Mouse (Mus musculus) midbrain, embryonic 15.5 days (tissue): Measurements from ENCODE around the gene Prr13. TPM values are rescaled to one million over a fixed set of nuclear protein-coding genes. Genes with fewer than 3 reads are reported as not detected.

Experiments used
- ATAC-seq: fragments of 200-750 bp; cut with Nextera tagmentation; replicated peaks from 2 replicates; pipeline ENCODE4 v1.8.0; 2017; ENCODE audit warnings: moderate TSS enrichment
- H3K27ac ChIP-seq: fragments of 300-500 bp; sonication (generic); 2 replicates; pipeline ENCODE4 v1.5.1; 2015; ENCODE audit warnings: mild to moderate bottlenecking, inconsistent platforms
- H3K27me3 ChIP-seq: fragments of 300-500 bp; sonication (generic); replicated peaks from 2 replicates; pipeline ENCODE4 v1.6.1; 2015; ENCODE audit warnings: inconsistent platforms
- H3K36me3 ChIP-seq: fragments of 300-500 bp; sonication (generic); replicated peaks from 2 replicates; pipeline ENCODE4 v1.6.1; 2015; ENCODE audit warnings: inconsistent platforms
- H3K4me1 ChIP-seq: fragments of 300-500 bp; sonication (generic); 2 replicates; pipeline ENCODE4 v1.6.1; 2015; ENCODE audit warnings: inconsistent platforms
- H3K4me2 ChIP-seq: fragments of 300-500 bp; sonication (generic); 2 replicates; pipeline ENCODE4 v1.6.1; 2015; ENCODE audit warnings: inconsistent platforms, mild to moderate bottlenecking, moderate library complexity
- H3K4me3 ChIP-seq: fragments of 300-500 bp; sonication (generic); 2 replicates; pipeline ENCODE4 v1.5.1; 2015; ENCODE audit warnings: mild to moderate bottlenecking, inconsistent platforms
- H3K9ac ChIP-seq: fragments of 300-500 bp; sonication (generic); 2 replicates; pipeline ENCODE4 v1.6.1; 2015; ENCODE audit warnings: mild to moderate bottlenecking, inconsistent platforms
- H3K9me3 ChIP-seq: fragments of 300-500 bp; sonication (generic); 2 replicates; pipeline ENCODE4 v1.6.1; 2016; ENCODE audit warnings: inconsistent platforms
- WGBS: fragments of 180-500 bp; shearing (Covaris S2); methylation state at CpG from one replicate; pipeline ENCODE4 v1.1.7; 2015; ENCODE audit warnings: mixed read lengths; 5-methylcytosine and 5-hydroxymethylcytosine counted together
- polyA plus RNA-seq: library from polyadenylated mRNA; unstranded; fragments of >200 nt; fragmentation: Nextera tagmentation; extraction: Ambion mirVana; gene quantifications from 2 replicates; pipeline ENCODE4 v1.2.1, GENCODE M21; 2015

Gene Prr13
- polyA plus RNA-seq, result 103 and 107 TPM in 2 replicates

- peak; percentile 90 for ATAC-seq
- H3K36me3 ChIP-seq, result peaks cover 7% of the 10 kb centered on the region; the same call in 1 of the 2 replicates
- peak within 1 kb of the TSS; percentile 55 for H3K9ac ChIP-seq
- peak within 1 kb of the TSS; percentile 66 for H3K27ac ChIP-seq
- WGBS, result under 1% methylated on average over 19 of the region's 19 CpGs
- H3K4me2 ChIP-seq, result peak within 1 kb of the TSS; percentile 60
- H3K27me3 ChIP-seq, result no peaks in the 10 kb centered on the region
- H3K4me3 ChIP-seq, result peak within 1 kb of the TSS; percentile 54
- no peaks in the 10 kb centered on the region for H3K9me3 ChIP-seq
- peaks cover 21% of the 10 kb centered on the region for H3K4me1 ChIP-seq
Observed at GRCm38 (mm10) chr15:102458904-102459317, at the start of gene Prr13. Prr13 (plus strand) TSS chr15:102459028.

DNA sequence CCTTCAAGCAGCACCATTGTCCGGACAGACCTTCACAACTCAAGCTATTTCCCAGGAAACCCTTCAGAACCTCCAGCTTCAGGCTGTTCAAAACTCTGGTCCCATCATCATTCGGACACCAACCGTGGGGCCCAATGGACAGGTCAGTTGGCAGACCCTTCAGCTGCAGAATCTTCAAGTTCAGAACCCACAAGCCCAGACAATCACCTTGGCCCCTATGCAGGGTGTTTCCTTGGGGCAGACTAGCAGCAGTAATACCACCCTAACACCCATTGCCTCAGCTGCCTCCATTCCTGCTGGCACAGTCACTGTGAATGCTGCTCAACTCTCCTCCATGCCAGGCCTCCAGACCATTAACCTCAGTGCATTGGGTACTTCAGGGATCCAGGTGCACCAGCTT lies 49.5 kb upstream of the Prr13 start:
- Histone ChIP-seq H3K27me3 (no peaks in the 10 kb centered on the region), H3K4me2 (peak overlapping the region; percentile 11; the same call in 1 of the 2 replicates), H3K36me3 (peaks cover 32% of the 10 kb centered on the region), H3K9ac (no peak overlapping the region; the same call in 1 of the 2 replicates), H3K9me3 (no peaks in the 10 kb centered on the region), H3K4me1 (peaks cover 60% of the 10 kb centered on the region), H3K4me3 (no peak overlapping the region), H3K27ac (no peak overlapping the region)
- no peak for ATAC-seq
- WGBS, result 88% methylated on average over 3 of the region's 3 CpGs

- WGBS, result 100% methylated on average over 1 of the region's 1 CpGs
- no peak for ATAC-seq
- no peaks in the 10 kb centered on the region for H3K27me3 ChIP-seq
- no peaks in the 10 kb centered on the region for H3K9me3 ChIP-seq
- no peak overlapping the region for H3K27ac ChIP-seq
- no peak overlapping the region for H3K9ac ChIP-seq
- no peak overlapping the region for H3K4me3 ChIP-seq
- H3K4me1 ChIP-seq, result peaks cover 57% of the 10 kb centered on the region
- H3K36me3 ChIP-seq, result peaks cover 32% of the 10 kb centered on the region
- peak overlapping the region; percentile 21; the same call in 1 of the 2 replicates for H3K4me2 ChIP-seq
Observed at GRCm38 (mm10) chr15:102411077-102411476, 47.8 kb upstream of the Prr13 start.

DNA sequence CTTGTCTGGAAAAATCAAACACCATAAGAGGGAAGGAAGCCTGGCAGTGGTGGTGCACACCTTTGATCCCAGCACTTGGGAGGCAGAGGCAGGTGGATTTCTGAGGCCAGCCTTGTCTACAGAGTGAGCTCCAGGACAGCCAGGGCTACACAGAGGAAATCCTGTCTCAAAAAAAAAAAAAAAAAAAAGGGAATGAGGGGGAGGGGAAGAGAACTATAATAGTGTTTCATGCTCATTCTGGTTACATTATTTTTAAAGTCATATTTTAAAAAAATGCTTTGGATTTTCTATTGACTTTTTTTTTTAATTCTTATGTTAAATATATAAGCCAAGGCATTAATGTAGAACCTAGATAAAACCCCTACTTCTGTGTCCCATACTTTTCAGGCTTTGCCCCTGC lies 45.1 kb upstream of the Prr13 start:
- no peaks in the 10 kb centered on the region for H3K9me3 ChIP-seq
- H3K4me2 ChIP-seq, result no peak overlapping the region
- no peak overlapping the region for H3K9ac ChIP-seq
- H3K27ac ChIP-seq, result no peak overlapping the region
- peaks cover 38% of the 10 kb centered on the region for H3K4me1 ChIP-seq
- no peak for ATAC-seq
- peaks cover 25% of the 10 kb centered on the region for H3K36me3 ChIP-seq
- no peaks in the 10 kb centered on the region for H3K27me3 ChIP-seq
- H3K4me3 ChIP-seq, result no peak overlapping the region

DNA sequence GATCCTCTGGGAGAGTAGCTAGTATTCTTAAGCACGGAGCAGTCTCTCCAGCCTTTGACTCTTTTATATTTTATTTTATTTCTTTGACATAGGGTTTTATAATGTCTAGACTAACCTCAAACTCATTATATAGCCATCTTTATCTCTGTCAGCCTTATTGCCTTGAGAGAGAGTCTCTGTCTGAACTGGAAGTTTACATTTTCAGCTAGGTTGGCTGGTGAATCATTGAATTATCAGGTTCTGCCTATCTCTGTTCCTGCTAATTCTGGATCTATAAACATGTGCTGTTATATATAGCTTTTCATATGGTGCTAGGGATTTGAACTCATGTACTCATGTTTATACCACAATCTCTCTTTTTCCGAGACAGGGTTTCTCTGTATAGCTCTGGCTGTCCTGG lies 41.3 kb upstream of the Prr13 start:
- ATAC-seq, result no peak
- Histone ChIP-seq H3K9ac (no peak overlapping the region), H3K27ac (no peak overlapping the region), H3K27me3 (no peaks in the 10 kb centered on the region), H3K9me3 (no peaks in the 10 kb centered on the region), H3K4me1 (peaks cover 6% of the 10 kb centered on the region; the same call in 1 of the 2 replicates), H3K36me3 (peaks cover 8% of the 10 kb centered on the region; the same call in 1 of the 2 replicates), H3K4me3 (no peak overlapping the region), H3K4me2 (no peak overlapping the region)
- 93% methylated on average over 2 of the region's 2 CpGs for WGBS

DNA sequence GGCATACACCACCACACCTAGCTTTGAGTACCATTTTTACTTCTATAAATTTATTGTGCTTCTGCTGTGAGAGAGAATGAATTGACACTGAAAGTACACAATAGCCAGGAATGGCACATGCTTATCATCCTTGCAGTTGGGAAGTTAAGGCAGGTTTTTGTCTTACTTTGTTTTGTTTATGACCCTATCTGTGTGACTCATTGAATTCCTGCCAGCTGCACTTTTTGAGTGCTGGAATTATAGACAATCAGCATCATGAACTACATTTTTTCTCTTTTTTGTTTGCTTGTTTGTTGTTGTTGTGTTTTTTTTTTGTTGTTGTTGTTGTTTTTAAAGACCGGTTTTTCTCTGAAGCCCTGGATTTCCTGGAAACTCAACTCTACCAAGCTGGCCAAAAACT lies 37.8 kb upstream of the Prr13 start:
- no peak for ATAC-seq

DNA sequence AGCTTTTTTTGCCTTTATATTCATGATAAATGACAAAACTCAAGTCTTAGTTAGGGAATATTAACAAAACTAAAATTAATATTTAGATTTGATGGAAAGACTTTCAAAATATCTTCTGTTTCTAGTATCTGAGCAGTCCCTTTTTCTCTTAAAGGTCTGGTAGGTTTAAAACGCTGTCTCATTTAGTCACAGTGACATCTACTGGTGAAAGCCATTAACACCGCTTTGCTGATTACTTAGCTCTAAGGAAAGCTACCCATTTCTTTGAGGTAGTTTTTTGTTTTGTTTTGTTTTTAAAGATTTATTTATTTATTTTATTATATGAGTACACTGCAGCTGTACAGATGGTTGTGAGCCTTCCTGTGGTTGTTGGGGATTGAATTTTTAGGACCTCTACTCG lies 37.4 kb upstream of the Prr13 start:
- no peak overlapping the region for H3K4me2 ChIP-seq
- no peak overlapping the region for H3K27ac ChIP-seq
- 62% methylated on average over 3 of the region's 3 CpGs for WGBS
- no peak overlapping the region for H3K4me3 ChIP-seq
- ATAC-seq, result no peak
- H3K9me3 ChIP-seq, result no peaks in the 10 kb centered on the region
- H3K9ac ChIP-seq, result no peak overlapping the region
- H3K36me3 ChIP-seq, result peaks cover 13% of the 10 kb centered on the region
- no peaks in the 10 kb centered on the region for H3K4me1 ChIP-seq
- no peaks in the 10 kb centered on the region for H3K27me3 ChIP-seq

More for the DNA sequence above, 37.8 kb upstream of the Prr13 start:
- Histone ChIP-seq H3K4me2 (no peak overlapping the region), H3K9ac (no peak overlapping the region), H3K4me1 (no peaks in the 10 kb centered on the region), H3K36me3 (peaks cover 8% of the 10 kb centered on the region), H3K27ac (no peak overlapping the region), H3K4me3 (no peak overlapping the region), H3K27me3 (no peaks in the 10 kb centered on the region), H3K9me3 (no peaks in the 10 kb centered on the region)
- 74% methylated on average over 1 of the region's 1 CpGs for WGBS

GRCm38 (mm10) chr15:102423602-102424240 lies 35.1 kb upstream of the Prr13 start:
- WGBS, result 91% methylated on average over 2 of the region's 2 CpGs
- Histone ChIP-seq H3K4me3 (no peak overlapping the region), H3K9me3 (no peaks in the 10 kb centered on the region), H3K27me3 (no peaks in the 10 kb centered on the region), H3K36me3 (peaks cover 19% of the 10 kb centered on the region), H3K9ac (no peak overlapping the region), H3K27ac (no peak overlapping the region), H3K4me2 (no peak overlapping the region), H3K4me1 (no peaks in the 10 kb centered on the region)
- ATAC-seq, result no peak

GRCm38 (mm10) chr15:102424657-102425056 lies 34.2 kb upstream of the Prr13 start:
- peaks cover 19% of the 10 kb centered on the region for H3K36me3 ChIP-seq
- ATAC-seq, result no peak
- no peaks in the 10 kb centered on the region for H3K9me3 ChIP-seq
- H3K27ac ChIP-seq, result no peak overlapping the region
- no peaks in the 10 kb centered on the region for H3K4me1 ChIP-seq
- WGBS, result 82% methylated on average over 2 of the region's 2 CpGs
- H3K27me3 ChIP-seq, result no peaks in the 10 kb centered on the region
- H3K4me2 ChIP-seq, result no peak overlapping the region
- no peak overlapping the region for H3K9ac ChIP-seq
- H3K4me3 ChIP-seq, result no peak overlapping the region

- Histone ChIP-seq H3K4me2 (no peak overlapping the region), H3K27me3 (no peaks in the 10 kb centered on the region), H3K4me3 (no peak overlapping the region), H3K36me3 (peaks cover 33% of the 10 kb centered on the region), H3K4me1 (no peaks in the 10 kb centered on the region), H3K9me3 (no peaks in the 10 kb centered on the region), H3K9ac (no peak overlapping the region), H3K27ac (no peak overlapping the region)
- no peak for ATAC-seq
- 95% methylated on average over 1 of the region's 1 CpGs for WGBS
Observed at GRCm38 (mm10) chr15:102426963-102427362, 31.9 kb upstream of the Prr13 start.

DNA sequence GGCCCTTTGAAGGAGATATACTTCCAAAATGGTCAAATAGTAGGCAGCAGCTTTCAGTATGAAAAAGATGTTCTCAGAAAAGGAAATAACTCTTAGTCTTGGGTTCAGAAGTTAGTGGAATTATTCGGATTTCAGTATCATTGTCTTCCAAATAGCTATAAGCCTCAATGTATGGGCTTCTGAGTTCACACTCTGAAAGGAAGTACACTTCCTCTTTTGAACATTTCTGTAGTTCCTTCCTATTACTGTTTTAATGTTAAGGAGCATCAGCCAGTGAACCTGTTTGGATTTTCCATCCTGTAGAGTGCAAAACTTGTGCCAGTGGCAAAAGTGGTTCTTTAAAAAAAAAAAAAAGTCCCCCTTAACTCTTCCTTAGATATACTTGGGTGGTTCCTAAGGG lies 26.8 kb upstream of the Prr13 start:
- no peak for ATAC-seq
- no peaks in the 10 kb centered on the region for H3K27me3 ChIP-seq
- no peaks in the 10 kb centered on the region for H3K4me1 ChIP-seq
- no peaks in the 10 kb centered on the region for H3K9me3 ChIP-seq
- WGBS, result 91% methylated on average over 1 of the region's 1 CpGs
- no peak overlapping the region for H3K9ac ChIP-seq
- peaks cover 31% of the 10 kb centered on the region for H3K36me3 ChIP-seq
- H3K4me3 ChIP-seq, result no peak overlapping the region
- no peak overlapping the region for H3K27ac ChIP-seq
- no peak overlapping the region for H3K4me2 ChIP-seq

GRCm38 (mm10) chr15:102433173-102433572 lies 25.7 kb upstream of the Prr13 start:
- H3K36me3 ChIP-seq, result peaks cover 28% of the 10 kb centered on the region
- no peak for ATAC-seq
- H3K4me1 ChIP-seq, result no peaks in the 10 kb centered on the region
- no peaks in the 10 kb centered on the region for H3K27me3 ChIP-seq
- no peaks in the 10 kb centered on the region for H3K9me3 ChIP-seq
- no peak overlapping the region for H3K27ac ChIP-seq
- H3K4me2 ChIP-seq, result no peak overlapping the region
- WGBS, result 95% methylated on average over 4 of the region's 4 CpGs
- no peak overlapping the region for H3K4me3 ChIP-seq
- H3K9ac ChIP-seq, result no peak overlapping the region

DNA sequence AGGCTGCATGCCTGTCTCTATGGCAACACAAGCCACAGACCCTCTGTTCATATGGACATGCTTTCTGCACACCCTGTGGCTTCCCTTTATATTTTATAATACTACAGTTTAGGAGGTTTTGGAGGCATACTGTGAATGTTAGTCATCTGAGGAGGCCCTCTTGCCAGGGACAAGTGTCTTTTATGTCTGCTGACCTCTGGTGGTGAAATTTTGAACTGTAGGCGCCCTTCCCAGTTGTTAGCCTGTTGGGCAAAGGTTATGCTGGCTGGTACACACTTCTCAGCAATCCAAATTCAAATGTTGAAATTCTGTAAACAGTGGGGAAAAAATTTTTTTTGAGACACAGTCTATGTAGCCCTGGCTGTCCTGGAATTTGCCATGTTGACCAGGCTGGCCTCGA lies 16.3 kb upstream of the Prr13 start:
- no peak; the same call in 1 of the 2 replicates for ATAC-seq
- no peaks in the 10 kb centered on the region for H3K9me3 ChIP-seq
- H3K4me2 ChIP-seq, result no peak overlapping the region
- no peaks in the 10 kb centered on the region for H3K27me3 ChIP-seq
- no peaks in the 10 kb centered on the region for H3K4me1 ChIP-seq
- no peak overlapping the region for H3K9ac ChIP-seq
- 47% methylated on average over 2 of the region's 2 CpGs for WGBS
- no peak overlapping the region for H3K4me3 ChIP-seq
- H3K27ac ChIP-seq, result no peak overlapping the region
- no peaks in the 10 kb centered on the region for H3K36me3 ChIP-seq
